Mouse (Mus musculus) frontal cortex, adult 2 months (tissue): ENCODE data around the gene Tff1. TPM values are rescaled to one million over a fixed set of nuclear protein-coding genes. Genes with fewer than 3 reads are reported as not detected.

Source experiments
- DNase-seq, 2 experiments: peaks; one replicate each; pipeline ENCODE4 v3.0.0; 2022; ENCODE audit warnings: low spot score in 1 of 2; ENCODE audit errors: extremely low spot score in 1 of 2
- polyA plus RNA-seq: library from polyadenylated mRNA; depleted of rRNA; stranded (reverse); fragments of >200 nt; gene quantifications from 2 replicates; pipeline ENCODE4 v1.2.3, GENCODE M21; 2012

Gene Tff1
- polyA plus RNA-seq, 1 experiment: not detected

DNA sequence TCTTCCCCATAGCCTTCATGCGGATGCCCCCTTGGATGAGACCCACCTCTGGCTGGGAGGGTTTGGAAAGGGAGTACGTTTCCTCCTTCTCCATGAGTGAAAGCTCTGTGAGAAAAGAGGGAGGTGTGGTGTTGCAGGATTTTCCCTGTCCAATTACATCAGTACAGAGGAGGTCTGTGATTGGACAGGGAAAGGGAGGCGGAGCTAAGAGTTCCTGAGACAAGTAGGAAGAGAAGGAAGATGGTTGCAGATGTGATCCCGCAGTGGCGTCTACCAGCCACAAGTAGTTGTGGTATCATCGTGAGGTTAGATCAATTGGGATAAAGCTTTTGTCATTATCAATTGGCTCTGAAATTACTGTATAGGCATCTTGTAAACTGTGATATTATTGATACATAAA lies 7.2 kb downstream of the Tff1 start:
- no peak for DNase-seq

DNA sequence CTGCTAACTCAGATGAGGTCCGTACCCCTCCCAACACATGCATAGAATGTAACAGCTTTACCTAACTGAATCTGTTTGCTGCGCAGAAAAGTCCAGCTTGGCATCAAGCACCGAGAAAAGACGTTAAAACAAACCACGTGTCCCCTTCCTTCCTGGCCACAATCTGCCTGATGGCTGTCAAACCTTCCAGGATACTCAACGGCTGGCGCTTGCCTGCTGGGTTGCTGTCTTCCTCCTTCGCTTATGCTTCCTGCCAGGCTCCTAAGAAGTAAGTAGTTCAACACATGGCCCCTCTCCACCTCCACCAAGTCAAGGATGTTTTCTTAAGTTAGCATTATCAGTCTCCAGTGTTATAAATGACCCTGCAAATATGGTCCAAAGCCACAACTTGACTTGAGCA lies 11.3 kb downstream of the Tff1 start:
- DNase-seq: no peak

DNA sequence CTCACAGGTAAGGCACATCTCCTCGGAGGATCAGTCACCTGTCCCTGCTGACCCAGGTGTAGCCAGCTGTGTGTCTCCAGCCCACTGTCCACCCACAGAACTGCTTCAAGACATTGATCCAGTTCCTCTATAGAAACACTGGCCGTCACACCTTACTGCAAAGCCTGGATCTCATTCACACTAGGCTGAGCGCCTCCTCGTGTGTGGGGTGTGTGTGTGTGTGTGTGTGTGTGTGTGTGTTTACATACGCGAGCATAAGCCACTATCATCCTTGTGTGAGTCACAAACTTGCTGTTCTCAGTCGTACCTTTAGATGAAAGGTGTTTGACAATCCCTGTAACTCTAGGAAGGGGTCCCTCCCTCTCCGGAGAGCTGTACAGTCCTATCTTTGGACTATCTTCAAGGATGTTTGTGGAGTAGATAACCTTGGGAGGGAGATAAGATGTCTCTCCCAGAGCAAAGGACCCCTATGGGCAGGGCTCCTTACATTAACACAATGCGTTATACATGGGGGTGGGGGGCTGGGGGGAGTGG lies 12.0 kb downstream of the Tff1 start:
- no peak for DNase-seq

DNA sequence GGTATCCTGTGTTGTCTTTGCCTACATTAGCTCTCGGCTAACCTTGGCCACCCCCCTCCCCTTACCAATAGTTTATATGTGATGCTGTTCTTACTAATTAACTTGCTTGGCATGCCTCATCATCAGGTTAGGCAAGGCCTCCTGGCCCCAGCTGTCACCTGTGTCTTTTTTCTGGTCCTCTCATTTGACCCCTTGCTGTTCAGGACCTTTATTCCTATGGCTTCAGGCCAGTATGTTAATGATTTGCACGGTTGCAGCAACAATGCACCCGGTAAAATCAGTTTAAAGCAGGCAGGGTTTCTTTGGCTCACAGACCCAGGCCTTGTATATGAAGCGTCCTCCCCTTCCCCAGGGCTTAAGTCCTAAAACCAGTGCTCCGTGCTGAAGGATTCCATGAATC lies 12.6 kb downstream of the Tff1 start:
- DNase-seq: no peak

DNA sequence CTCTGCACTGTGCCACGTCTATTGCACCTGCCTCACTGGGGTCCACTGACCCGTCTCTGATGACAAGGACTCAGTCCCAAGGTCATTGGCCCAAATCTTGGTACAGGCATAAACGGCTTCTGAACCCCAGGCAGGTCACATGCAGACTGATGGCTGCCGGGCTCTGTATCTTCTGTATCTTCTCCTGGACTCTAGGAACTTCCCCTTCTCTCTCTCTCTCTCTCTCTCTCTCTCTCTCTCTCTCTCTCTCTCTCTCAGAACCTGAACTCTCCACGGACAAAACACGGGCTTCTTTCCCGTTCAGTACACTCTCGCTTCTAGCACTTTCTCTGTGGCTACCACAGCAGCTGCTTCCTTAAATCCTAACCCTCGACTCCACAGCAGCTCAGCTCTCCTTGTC lies 19.1 kb downstream of the Tff1 start:
- DNase-seq: no peak

DNA sequence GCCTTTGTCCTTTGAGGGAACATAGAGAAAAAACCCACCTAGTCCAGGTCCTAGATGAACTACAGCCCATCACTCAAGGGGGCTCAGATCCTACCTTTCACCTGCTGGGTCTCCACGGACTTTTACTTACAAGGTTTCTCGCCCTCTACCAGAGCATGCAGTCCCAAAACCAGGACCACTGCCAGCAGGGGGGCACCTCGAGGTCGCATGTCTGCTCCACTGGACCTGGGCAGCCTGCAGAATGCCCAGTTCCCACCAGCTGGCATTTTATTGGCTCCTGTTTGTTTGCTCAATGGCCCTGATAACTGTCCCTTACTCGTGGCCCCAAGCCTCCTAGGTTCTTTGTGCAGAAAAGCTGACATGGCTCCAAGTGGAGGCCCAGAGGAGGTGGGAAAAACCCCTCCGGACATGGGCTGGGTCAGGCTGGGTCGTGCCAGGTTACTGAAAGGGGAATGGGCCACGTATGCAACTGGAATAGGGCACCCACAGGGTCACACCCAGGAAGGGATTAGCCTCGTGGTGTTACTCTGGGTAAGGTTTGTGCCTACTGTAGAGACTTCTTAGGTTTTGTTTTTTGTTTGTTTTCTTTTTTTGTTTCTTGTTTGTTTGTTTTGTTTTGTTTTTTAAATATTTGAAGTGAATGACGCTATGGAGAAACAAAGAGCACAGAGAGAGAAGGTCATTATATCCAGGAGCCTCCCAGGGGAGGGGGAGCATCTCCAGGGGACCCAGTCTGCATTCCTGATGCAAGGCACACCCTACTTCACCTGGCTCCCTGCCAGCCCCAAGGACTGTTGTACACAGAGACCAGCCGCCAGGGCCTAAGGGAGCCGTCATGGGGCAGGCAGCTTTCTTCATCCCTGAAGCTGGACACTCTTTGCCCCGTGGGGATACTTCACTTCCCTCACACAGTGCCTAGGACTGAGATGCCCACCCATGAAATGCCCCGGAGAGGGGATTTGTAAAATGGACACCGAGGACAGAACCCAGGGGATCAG lies 20.7 kb downstream of the Tff1 start, which contains the start of gene Tff2:
Gene Tff2 (minus strand): TSS at position 243 of the 998 bp plus-strand sequence.
- DNase-seq: no peak

DNA sequence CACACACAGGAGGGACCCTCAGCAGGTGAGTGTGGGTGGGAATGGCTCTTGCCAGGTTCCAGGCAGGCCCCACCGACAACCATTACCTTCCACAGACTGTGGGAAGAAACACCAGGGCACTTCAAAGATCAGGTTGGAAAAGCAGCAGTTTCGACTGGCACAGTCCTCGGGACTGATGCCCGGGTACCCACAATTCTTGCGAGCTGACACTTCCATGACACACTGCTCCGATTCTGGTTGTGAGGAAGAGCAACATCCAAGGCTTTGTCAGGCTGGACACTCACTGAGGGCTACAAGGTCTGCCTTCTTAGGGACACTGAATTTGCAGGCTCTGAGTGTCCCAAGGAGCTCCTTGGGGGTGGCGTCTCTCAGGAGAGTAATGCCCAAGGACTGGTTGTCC lies 23.0 kb downstream of the Tff1 start:
- DNase-seq: no peak

DNA sequence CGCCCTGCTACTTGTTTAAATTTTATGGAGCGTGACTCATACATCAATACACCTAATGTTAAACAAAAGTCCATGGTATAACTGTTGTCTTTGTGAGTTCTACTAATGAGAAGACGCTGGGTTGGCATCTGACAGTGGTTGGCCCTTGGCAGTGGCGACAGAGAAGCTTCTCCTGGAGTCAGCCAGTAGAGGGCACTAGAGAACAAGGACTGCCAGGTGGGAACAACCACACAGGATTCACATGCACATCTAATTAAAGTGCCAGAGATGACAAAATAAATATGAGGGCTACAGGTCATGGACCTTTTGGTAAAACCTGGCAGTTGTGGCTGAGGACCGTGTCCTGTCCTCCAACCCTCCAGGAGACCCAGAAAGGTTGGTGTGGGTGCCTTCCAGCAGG lies 26.7 kb downstream of the Tff1 start:
- DNase-seq: peak in 1 of 2 experiments; percentile 87

DNA sequence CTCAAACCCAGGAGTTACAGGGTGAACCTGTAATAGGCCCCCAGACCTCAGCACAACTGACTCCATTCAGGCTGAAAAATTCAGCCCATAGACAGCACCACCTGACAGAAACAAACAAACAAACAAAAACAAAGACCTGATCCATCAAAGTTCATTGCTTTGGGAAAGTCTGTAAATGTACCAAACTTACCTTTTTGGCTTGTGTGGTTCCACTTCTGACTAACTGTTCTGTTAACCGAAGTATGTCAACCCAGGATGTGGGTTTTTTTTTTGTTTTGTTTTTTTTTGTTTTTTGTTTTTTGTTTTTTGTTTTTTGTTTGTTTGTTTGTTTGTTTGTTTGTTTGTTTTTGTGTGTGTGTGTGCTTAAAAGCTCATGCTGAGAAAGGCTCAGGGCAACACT lies 28.3 kb downstream of the Tff1 start:
- no peak for DNase-seq

DNA sequence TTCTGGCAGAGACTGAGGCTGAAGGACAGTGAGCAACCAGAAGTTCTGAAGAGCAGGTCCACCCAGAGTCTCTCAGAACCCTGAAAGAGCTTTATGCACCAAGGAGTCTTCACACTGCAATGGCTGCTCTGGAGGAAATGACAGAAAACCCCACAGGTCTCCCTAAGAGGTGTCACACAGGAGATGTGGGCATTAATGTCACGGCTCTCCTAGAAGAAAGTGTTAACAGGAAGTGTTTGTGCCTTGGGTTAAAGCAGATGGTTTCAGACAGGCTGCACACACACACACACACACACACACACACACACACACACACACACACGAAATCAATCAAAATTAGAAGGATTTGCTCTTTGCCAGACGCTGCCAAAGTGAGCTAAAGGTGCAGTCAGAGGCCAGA lies 28.8 kb downstream of the Tff1 start:
- DNase-seq: no peak

DNA sequence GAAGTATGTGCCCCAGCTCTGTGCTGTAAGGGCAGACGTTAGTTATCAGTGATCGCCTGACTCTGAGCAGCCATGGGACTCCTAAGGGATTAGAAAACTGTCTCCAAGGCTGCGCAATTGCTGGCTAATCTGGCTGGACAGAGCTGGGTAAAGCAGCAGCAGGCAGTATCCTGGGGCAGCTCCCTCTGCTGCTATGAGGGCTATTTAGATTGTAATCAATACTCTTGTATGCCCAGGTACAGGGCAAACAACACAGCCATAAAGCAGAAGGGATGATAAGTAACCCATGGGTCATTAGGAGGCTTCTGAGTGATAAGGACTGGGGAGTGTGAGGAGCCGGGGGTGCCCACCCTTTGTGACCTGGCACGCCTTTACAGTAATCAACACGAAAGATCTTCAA lies 30.2 kb downstream of the Tff1 start:
- DNase-seq: no peak

DNA sequence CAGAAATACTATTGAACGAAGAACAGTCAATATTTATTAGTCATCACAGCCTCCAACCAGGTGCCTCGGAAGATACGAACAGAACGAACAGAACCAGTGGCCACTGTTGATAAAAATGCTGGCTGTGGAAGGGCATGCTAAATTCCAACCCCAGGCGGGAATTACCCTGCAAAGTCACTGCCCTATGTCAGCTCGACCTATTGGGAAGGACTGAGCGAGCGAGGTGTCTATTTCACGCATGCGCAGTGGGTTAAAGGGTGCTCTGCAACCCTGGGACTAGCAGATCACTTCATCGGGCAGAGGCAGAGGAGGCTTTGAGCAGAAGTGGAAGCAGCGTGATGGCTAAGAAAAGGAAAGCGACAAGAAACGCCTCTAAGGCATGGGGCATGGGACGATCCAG lies 31.3 kb downstream of the Tff1 start:
- DNase-seq: no peak

DNA sequence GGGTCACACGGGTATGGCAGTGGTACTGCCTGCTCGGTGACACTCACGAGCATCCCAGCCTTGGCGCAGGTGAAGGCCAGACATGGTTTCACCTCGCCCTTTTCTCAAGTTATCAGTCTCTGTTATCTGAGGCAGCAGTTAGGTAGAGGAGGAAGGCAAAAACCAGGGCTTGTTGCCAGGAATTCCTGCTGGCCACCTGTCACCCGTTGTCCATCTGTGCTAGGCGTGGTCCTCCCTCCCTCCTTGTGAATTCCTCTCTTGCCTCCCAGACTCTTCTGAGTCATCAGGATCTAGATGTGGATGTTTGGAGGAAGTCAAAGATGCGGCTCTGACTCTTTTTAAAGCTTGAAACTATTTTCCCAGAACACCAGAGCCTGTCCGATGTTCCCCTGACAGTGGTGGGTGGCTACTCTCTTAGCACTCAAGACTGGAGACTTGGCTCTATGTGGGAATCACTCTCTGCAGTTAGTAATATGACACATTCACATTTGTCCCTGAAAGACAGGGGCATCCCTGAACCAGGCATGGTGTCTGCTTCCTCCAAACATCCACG lies 33.7 kb downstream of the Tff1 start:
- peak in 1 of 2 experiments; percentile 53 for DNase-seq

DNA sequence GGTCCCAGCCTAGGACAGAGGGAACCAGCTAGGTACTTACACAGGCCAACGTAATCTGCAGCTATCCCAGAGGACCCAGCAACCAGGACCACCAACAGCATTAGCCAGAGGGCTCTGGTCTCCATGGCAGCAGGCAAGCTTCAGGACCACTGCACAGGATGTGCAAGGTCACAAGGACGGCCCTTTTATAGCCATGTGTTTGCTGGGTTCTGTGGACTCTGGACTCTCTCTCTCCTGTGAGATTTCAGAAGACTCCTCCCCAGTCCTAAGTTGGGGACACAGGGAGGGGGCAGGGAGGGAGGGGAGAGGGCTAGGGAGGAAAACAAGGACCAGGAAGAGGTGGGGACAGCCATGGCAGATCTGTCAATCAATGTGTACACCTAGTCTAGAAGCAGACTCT lies 35.6 kb downstream of the Tff1 start, which contains the start of gene Tff3:
Gene Tff3 (minus strand): TSS at position 195 of the 400 bp plus-strand sequence.
- DNase-seq: no peak

DNA sequence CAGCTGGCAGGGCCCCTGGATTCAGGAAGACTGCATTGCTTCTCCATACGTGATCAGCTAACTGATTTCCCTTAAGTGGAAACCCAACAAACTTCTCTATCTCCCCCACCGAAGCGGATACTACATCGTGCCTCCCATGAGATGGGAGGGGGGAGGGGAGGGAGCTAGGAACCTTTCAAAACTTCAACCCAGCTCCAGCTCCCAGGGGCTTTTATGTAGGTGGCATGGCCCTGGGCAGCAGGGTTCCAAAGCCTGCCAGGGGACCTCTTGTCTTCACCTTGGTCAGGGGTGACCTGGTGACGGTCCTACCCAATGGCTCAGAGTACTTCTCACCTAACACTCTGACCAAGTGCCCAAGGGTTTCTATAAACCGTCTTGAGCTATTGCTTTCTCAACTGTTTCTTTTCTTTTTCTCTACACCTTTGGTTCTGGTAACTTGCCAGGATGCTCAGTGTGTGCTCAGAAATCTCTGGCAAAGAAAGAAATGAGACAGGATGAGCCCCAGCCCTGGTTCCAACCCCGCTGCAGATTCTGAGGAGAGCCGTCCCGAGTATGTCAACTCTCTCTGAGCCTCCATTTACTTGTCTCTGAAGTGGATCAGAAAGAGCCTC lies 36.3 kb downstream of the Tff1 start:
- DNase-seq: no peak

DNA sequence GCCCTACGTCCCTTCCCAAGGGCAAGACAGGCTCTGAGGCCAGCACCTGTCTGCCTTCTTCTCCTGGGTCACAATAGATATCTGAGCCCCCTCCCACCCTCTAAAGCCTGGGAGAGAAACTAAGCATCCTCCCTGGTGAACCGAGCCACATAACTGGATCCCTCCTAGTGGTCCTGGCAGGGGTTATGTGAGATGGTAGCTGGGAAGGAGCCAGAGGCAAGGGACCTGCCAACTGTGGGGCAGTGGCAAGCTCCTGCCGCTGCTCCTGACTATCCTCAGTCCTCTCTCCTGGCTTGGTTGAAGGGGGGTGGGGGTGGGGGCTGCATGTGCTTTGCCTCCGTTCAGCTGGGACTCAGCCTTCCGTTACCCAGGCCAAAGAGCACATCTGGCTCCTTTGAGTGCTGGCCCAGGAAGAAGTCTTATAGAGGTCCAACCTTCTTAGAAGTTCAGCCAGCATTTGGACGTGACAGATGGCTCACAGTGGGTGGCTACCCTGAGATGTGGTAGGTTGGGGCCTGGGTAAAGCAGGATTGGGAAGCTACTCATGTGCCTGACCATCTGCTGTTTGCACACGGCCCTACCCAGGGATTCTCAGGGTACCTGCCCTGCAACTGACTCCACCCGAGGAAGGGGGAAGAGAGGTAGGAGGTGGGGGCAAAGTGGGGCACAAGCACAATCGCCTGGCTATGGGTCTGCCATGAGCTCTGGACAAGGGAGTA lies 39.4 kb downstream of the Tff1 start:
- peak in 1 of 2 experiments; percentile 50 for DNase-seq

DNA sequence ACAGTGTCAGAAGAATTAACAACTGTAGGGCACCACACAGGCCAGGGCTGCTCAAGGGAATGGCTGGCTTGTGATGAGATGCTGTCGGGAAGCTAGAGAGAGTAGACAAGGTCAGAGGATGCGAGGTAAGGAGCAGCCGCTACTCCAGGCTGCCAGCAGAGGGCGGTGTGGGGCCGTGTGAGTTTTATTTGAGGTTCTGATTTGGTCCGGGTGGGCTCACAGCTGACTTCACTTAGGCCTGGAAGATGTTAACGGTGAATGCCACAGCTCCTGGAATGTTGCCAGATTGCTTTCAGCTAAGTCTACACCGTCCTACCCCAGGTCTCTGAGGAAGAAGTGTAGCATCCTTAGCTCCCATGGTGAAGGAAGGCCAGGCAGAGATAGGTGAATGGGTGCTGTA lies 43.1 kb downstream of the Tff1 start:
- peak in 1 of 2 experiments; percentile 59 for DNase-seq

DNA sequence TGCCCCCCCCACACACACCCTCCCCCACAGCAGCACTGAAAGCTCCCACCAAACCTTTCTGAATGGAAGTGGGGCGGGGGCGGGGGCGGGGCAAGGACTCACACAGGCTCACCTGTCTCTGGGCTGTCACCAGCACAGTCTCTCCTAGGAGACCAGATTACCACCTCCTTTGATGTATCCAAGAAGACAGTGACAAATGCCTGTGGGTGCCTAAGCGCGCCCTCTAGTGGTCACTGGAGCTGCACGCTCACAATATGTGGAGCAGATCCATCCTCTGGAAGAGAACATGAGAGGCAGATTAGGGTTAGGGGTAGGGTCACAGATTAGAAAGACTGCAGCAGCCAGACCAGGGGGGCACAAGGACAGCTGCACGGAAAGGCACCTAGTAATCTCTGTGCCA lies 45.6 kb downstream of the Tff1 start:
- peak; percentile 61 to 90 for DNase-seq

DNA sequence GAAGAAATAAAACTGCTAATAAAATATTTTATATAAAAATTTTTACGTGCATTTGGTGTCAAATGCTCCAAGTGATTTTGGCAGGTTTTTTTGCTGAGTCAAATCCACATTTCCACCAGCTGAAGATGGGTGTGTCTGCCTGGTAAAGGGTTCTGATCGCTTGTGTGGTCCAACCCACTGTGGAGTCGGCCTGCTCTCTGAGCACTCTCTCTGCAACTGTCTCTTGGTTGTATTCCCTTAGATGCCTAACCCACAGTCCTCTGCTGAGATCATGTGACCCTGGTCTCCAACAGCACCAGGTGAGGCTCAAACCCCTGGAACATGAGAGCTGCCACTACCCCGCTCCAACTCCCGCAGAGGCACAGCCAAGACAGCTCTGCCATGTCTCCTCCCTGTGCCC lies 47.1 kb downstream of the Tff1 start:
- no peak for DNase-seq

DNA sequence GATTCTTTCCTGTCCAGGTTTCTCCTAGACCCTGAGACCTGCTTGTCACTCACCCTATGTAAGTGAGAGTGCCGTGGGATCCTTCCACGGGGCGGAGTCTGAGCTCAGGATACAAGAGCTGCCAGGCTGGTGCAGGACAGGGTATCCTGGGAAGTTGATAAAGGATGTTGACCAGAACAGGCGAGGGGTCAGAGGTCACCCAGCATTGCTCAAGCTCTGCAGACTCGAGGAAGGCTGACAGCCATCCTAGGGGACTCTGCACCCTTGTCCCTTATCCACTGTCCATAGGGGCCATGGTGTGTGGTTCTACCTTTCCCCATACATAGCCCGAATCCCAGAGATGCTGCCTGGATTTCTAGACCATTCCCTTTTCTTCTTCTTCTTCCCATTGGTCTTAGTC lies 49.0 kb downstream of the Tff1 start:
- no peak for DNase-seq
